23 mouse cellular contexts compared by ENCODE assay signal in genomic region chr14:102828442-102828841, GRCm38 (mm10).
A peak's percentile ranks its signal among the peaks of the same experiment; 100 is the strongest.
DNase-seq lines count a peak whose midpoint lies in the region; ATAC-seq and TF ChIP-seq lines count a peak whose summit lies in the region.
"Had no signal": no experiment of that assay in that cellular context is flagged by ENCODE, and none has a peak within 500 bp of the region (broad histone marks: within the 10 kb centered on the region; RNA-seq: fewer than 3 reads in every experiment).

No protein-coding gene starts in this region.

- peak; percentile 33; the same call in 1 of the 2 replicates for ATAC-seq in liver, embryonic 16.5 days (ENCODE audit: low read depth)
- ATAC-seq in megakaryocyte progenitor cell, adult 5-6 weeks (replicated peaks; ENCODE audit: poor library complexity), result peak; percentile 56
- no peak for ATAC-seq in erythroblast, adult 5-6 weeks (replicated peaks; ENCODE audit: low FRiP score, poor library complexity, severe bottlenecking)
- ATAC-seq: activated CD4-positive, CD25-positive, alpha-beta regulatory T cell, adult 4 months; forebrain, embryonic 13.5 days; midbrain, embryonic 16.5 days; Patski had no signal

- no peak overlapping the region for H3K27ac ChIP-seq in liver, embryonic 16.5 days (ENCODE audit: low read length)
- peak overlapping the region; percentile 92 for H3K27ac ChIP-seq in bone marrow macrophage, adult 2 months (ENCODE audit: insufficient read depth, low read depth, low read length)
- H3K27ac ChIP-seq: forebrain, embryonic 13.5 days; heart, embryonic 15.5 days; kidney, postnatal 0 days; liver, embryonic 13.5 days; neural tube, embryonic 12.5 days had no signal

- no peaks in the 10 kb centered on the region for H3K4me1 ChIP-seq in liver, embryonic 16.5 days (ENCODE audit: control insufficient read depth, low read depth, low read length)
- H3K4me1 ChIP-seq in bone marrow macrophage, adult 2 months (ENCODE audit: control insufficient read depth, insufficient read depth, low read length), result peaks cover 34% of the 10 kb centered on the region
- H3K4me1 ChIP-seq: forebrain, embryonic 13.5 days; liver, embryonic 13.5 days; neural tube, embryonic 12.5 days had no signal

- H3K9me3 ChIP-seq in liver, embryonic 16.5 days (replicated peaks; ENCODE audit: control insufficient read depth, low read length), result no peaks in the 10 kb centered on the region
- H3K9me3 ChIP-seq: forebrain, embryonic 13.5 days; heart, embryonic 15.5 days; liver, embryonic 13.5 days; neural tube, embryonic 12.5 days had no signal

- DNase-seq in liver, result no peak
- DNase-seq in B cell, adult 2 months, result peak; percentile 20 to 21
- no peak for DNase-seq in neural tube, embryonic 10.5 days (ENCODE audit: extremely low spot score, low spot score)
- DNase-seq: adrenal gland, postnatal 14 days; cerebellum, adult 11 months; cerebellum, postnatal 25 days; gastrocnemius, postnatal 10 days; kidney, adult 18-20 months; layer of hippocampus, postnatal 36 days; left cerebral cortex, postnatal 4 days; liver, embryonic 13.5 days; right cerebral cortex, adult 18-20 months had no signal

- no peak for TF ChIP-seq CTCF in bone marrow macrophage, adult 2 months (IDR thresholded peaks at IDR 0.05; ENCODE audit: low read depth, low read length)

- TF ChIP-seq POLR2A in bone marrow macrophage, adult 2 months (IDR thresholded peaks at IDR 0.05; ENCODE audit: borderline replicate concordance, low read depth, low read length), result no peak

- H3K9ac ChIP-seq in liver, embryonic 16.5 days (ENCODE audit: low read depth, low read length), result no peak overlapping the region
- H3K9ac ChIP-seq: forebrain, embryonic 13.5 days; heart, embryonic 15.5 days; liver, embryonic 13.5 days; neural tube, embryonic 12.5 days had no signal

- no peaks in the 10 kb centered on the region for H3K27me3 ChIP-seq in liver, embryonic 16.5 days (ENCODE audit: control insufficient read depth, insufficient read depth, low read depth, low read length)
- H3K27me3 ChIP-seq: forebrain, embryonic 13.5 days; heart, embryonic 15.5 days; liver, embryonic 13.5 days; neural tube, embryonic 12.5 days; Patski had no signal

- H3K36me3 ChIP-seq in liver, embryonic 16.5 days (ENCODE audit: control insufficient read depth, insufficient read depth), result no peaks in the 10 kb centered on the region
- H3K36me3 ChIP-seq: heart, embryonic 15.5 days; liver, embryonic 13.5 days; neural tube, embryonic 12.5 days had no signal

- H3K4me2 ChIP-seq in liver, embryonic 16.5 days (ENCODE audit: low read depth, low read length), result no peak overlapping the region
- H3K4me2 ChIP-seq: forebrain, embryonic 13.5 days; heart, embryonic 15.5 days; liver, embryonic 13.5 days; neural tube, embryonic 12.5 days had no signal

- H3K4me3 ChIP-seq in liver, embryonic 16.5 days (ENCODE audit: low read depth, low read length), result no peak overlapping the region
- no peak overlapping the region for H3K4me3 ChIP-seq in bone marrow macrophage, adult 2 months (ENCODE audit: insufficient read depth, low read length)
- H3K4me3 ChIP-seq: forebrain, embryonic 13.5 days; heart, embryonic 15.5 days; liver, embryonic 13.5 days; neural tube, embryonic 12.5 days had no signal

- 38% methylated on average over 3 of the region's 3 CpGs for WGBS in liver, embryonic 16.5 days (ENCODE audit: insufficient replicate concordance)

Comparison
In these comparisons a context has a peak if more than half of its experiments do, and no peak if none do; other contexts are left out.
1. DNase-seq: peak in B cell, adult 2 months (2 of 2); none in liver (single experiment) and neural tube, embryonic 10.5 days (single experiment).